Mouse (Mus musculus): ENCODE measurements at regions not wholly inside any gene's neighbourhood (a gene's known extent, or its start where the extent isn't known, plus 50 kb on each side); places are given as distances from the start of the nearest gene placed in this dataset.

GRCm38 (mm10) chr6:16283328-16284072 lies 563.0 kb downstream of the Mdfic start:
- Histone ChIP-seq H3K4me2 (ENCODE audit: low read depth, low read length) (no peak overlapping the region), H3K4me1 (ENCODE audit: insufficient read depth, low read length) (no peaks in the 10 kb centered on the region), H3K27me3 (ENCODE audit: insufficient read depth, low read length) (no peaks in the 10 kb centered on the region), H3K4me3 (ENCODE audit: low read length) (no peak overlapping the region), H3K36me3 (ENCODE audit: insufficient read depth, low read length) (no peaks in the 10 kb centered on the region), H3K9ac (replicated peaks; ENCODE audit: low read length) (no peak overlapping the region), H3K27ac (no peak overlapping the region), H3K9me3 (ENCODE audit: low read length) (no peaks in the 10 kb centered on the region)
- no peak for DNase-seq (ENCODE audit: low spot score)
- ATAC-seq: no peak
- 40% methylated on average over 8 of the region's 8 CpGs for WGBS
- no peak for TF ChIP-seq CTCF (IDR thresholded peaks at IDR 0.05; ENCODE audit: low read depth)

- no peak for ATAC-seq
- Histone ChIP-seq H3K27ac (no peak overlapping the region), H3K4me1 (ENCODE audit: insufficient read depth, low read length) (no peaks in the 10 kb centered on the region), H3K36me3 (ENCODE audit: insufficient read depth, low read length) (no peaks in the 10 kb centered on the region), H3K27me3 (ENCODE audit: insufficient read depth, low read length) (no peaks in the 10 kb centered on the region), H3K4me3 (ENCODE audit: low read length) (no peak overlapping the region), H3K4me2 (ENCODE audit: low read depth, low read length) (no peak overlapping the region), H3K9ac (replicated peaks; ENCODE audit: low read length) (no peak overlapping the region), H3K9me3 (ENCODE audit: low read length) (no peaks in the 10 kb centered on the region)
- 92% methylated on average over 6 of the region's 6 CpGs for WGBS
- TF ChIP-seq CTCF (IDR thresholded peaks at IDR 0.05; ENCODE audit: low read depth): no peak
- DNase-seq (ENCODE audit: low spot score): no peak
Measured at GRCm38 (mm10) chr6:16281938-16282337, 561.5 kb downstream of the Mdfic start.
